Mouse (Mus musculus) megakaryocyte, embryonic 14.5 days (primary cell): ENCODE data around the gene Nostrin.

ENCODE experiments used
- FLI1 ChIP-seq: IDR thresholded peaks from 2 replicates; pipeline ENCODE4 v1.6.1; 2012; ENCODE audit warnings: low read length, inconsistent platforms, mixed read lengths
- GATA1 ChIP-seq: IDR thresholded peaks from 3 replicates; pipeline ENCODE4 v1.6.1; 2012; ENCODE audit warnings: mixed read lengths, low read length, inconsistent platforms, borderline replicate concordance

GRCm38 (mm10) chr2:69221868-69222416, 86.3 kb downstream of the Nostrin start:
- TF ChIP-seq GATA1 (no peak), FLI1 (no peak)
